Mouse (Mus musculus) gastrocnemius, postnatal 14 days (tissue): ENCODE measurements at regions not wholly inside any gene's neighbourhood (a gene's known extent, or its start where the extent isn't known, plus 50 kb on each side); places are given as distances from the start of the nearest gene placed in this dataset.
A peak's percentile ranks its signal among the peaks of the same experiment; 100 is the strongest.

ENCODE experiments used
- DNase-seq: peaks from one replicate; pipeline ENCODE4 v3.0.0; 2021; ENCODE audit warnings: mixed read lengths
- intact Hi-C: fragments of 180-260 bp; cut with DNase I; formaldehyde crosslinking; loops from one replicate; pipeline ENCODE4 v1.15.1; 2025; ENCODE audit warnings: low total_unique reads

GRCm38 (mm10) chr12:78046582-78046981, 147.5 kb upstream of the Gm6657 start:
- DNase-seq, result no peak
- intact Hi-C loops, result no loop called here

GRCm38 (mm10) chr12:78055956-78056355, 138.1 kb upstream of the Gm6657 start:
- intact Hi-C loops, result no loop called here
- DNase-seq, result peak; percentile 27

- intact Hi-C loops, result no loop called here
Measured at GRCm38 (mm10) chr12:78057166-78057565, 136.9 kb upstream of the Gm6657 start.

GRCm38 (mm10) chr12:78059965-78060364, 134.1 kb upstream of the Gm6657 start:
- no peak for DNase-seq
- intact Hi-C loops, result no loop called here

More at GRCm38 (mm10) chr12:78057166-78057565, 136.9 kb upstream of the Gm6657 start:
- no peak for DNase-seq

- intact Hi-C loops, result no loop called here
- DNase-seq, result no peak
Measured at GRCm38 (mm10) chr12:78066024-78066423, 128.0 kb upstream of the Gm6657 start.

- no peak for DNase-seq
- intact Hi-C loops, result no loop called here
Measured at GRCm38 (mm10) chr12:78072935-78073334, 121.1 kb upstream of the Gm6657 start.

GRCm38 (mm10) chr12:78074290-78074802, 119.7 kb upstream of the Gm6657 start:
- intact Hi-C loops, result no loop called here
- DNase-seq, result no peak

GRCm38 (mm10) chr12:78077285-78077684, 116.8 kb upstream of the Gm6657 start:
- intact Hi-C loops, result no loop called here
- DNase-seq, result peak; percentile 7

GRCm38 (mm10) chr12:78082163-78082562, 111.9 kb upstream of the Gm6657 start:
- DNase-seq, result no peak
- intact Hi-C loops, result no loop called here

GRCm38 (mm10) chr12:78086016-78086415, 108.0 kb upstream of the Gm6657 start:
- intact Hi-C loops, result no loop called here
- no peak for DNase-seq

- intact Hi-C loops, result no loop called here
- no peak for DNase-seq
Measured at GRCm38 (mm10) chr12:78087921-78088320, 106.1 kb upstream of the Gm6657 start.

GRCm38 (mm10) chr12:78094471-78094870, 99.6 kb upstream of the Gm6657 start:
- intact Hi-C loops, result no loop called here
- no peak for DNase-seq

GRCm38 (mm10) chr12:78095352-78095751, 98.7 kb upstream of the Gm6657 start:
- intact Hi-C loops, result no loop called here
- no peak for DNase-seq

GRCm38 (mm10) chr12:78095916-78096315, 98.1 kb upstream of the Gm6657 start:
- DNase-seq, result no peak
- intact Hi-C loops, result no loop called here

- no peak for DNase-seq
- intact Hi-C loops, result no loop called here
Measured at GRCm38 (mm10) chr12:78097119-78097518, 96.9 kb upstream of the Gm6657 start.

GRCm38 (mm10) chr12:78097692-78098091, 96.3 kb upstream of the Gm6657 start:
- DNase-seq, result no peak
- intact Hi-C loops, result no loop called here

GRCm38 (mm10) chr12:78098765-78099194, 95.3 kb upstream of the Gm6657 start:
- DNase-seq, result peak; percentile 10
- intact Hi-C loops, result no loop called here

GRCm38 (mm10) chr12:78099761-78100160, 94.3 kb upstream of the Gm6657 start:
- DNase-seq, result no peak
- intact Hi-C loops, result no loop called here

- intact Hi-C loops, result no loop called here
Measured at GRCm38 (mm10) chr12:78100756-78101155, 93.3 kb upstream of the Gm6657 start.

GRCm38 (mm10) chr12:78109931-78110330, 84.1 kb upstream of the Gm6657 start:
- intact Hi-C loops, result no loop called here
- DNase-seq, result no peak

More at GRCm38 (mm10) chr12:78100756-78101155, 93.3 kb upstream of the Gm6657 start:
- no peak for DNase-seq

GRCm38 (mm10) chr12:78118131-78118530, 75.9 kb upstream of the Gm6657 start:
- intact Hi-C loops, result no loop called here

GRCm38 (mm10) chr12:78119246-78119645, 74.8 kb upstream of the Gm6657 start:
- DNase-seq, result no peak
- intact Hi-C loops, result no loop called here

More at GRCm38 (mm10) chr12:78118131-78118530, 75.9 kb upstream of the Gm6657 start:
- no peak for DNase-seq
